Mouse (Mus musculus) heart, postnatal 25 days (tissue): Measurements from ENCODE around the gene Trip4. TPM values are rescaled to one million over a fixed set of nuclear protein-coding genes. Genes with fewer than 3 reads are reported as not detected.
A peak's percentile ranks its signal among the peaks of the same experiment; 100 is the strongest.

Experiments
- DNase-seq: peaks from one replicate; pipeline ENCODE4 v3.0.0; 2022; ENCODE audit warnings: low spot score
- intact Hi-C: fragments of 180-260 bp; cut with DNase I; formaldehyde crosslinking; loops from one replicate; pipeline ENCODE4 v1.15.1; 2025
- total RNA-seq, 2 experiments: library from RNA; stranded (reverse); gene quantifications; 2 replicates each; pipeline ENCODE4 v1.2.3; 2021

Gene Trip4
- total RNA-seq, 2 experiments from 2014 or later, result 15.9 to 18.3 TPM

- intact Hi-C loops, result no loop called here
- DNase-seq, result no peak
These were observed 68.8 kb downstream of the Trip4 start for GRCm38 (mm10) chr9:65839841-65840240.

GRCm38 (mm10) chr9:65836916-65837315, 71.7 kb downstream of the Trip4 start:
- DNase-seq, result no peak
- intact Hi-C loops, result no loop called here

GRCm38 (mm10) chr9:65834628-65835354, 73.8 kb downstream of the Trip4 start:
- intact Hi-C loops, result no loop called here
- no peak for DNase-seq

- no peak for DNase-seq
- intact Hi-C loops, result no loop called here
These were observed 75.0 kb downstream of the Trip4 start for GRCm38 (mm10) chr9:65833640-65834039.

GRCm38 (mm10) chr9:65833230-65833629, 75.4 kb downstream of the Trip4 start:
- intact Hi-C loops, result no loop called here
- DNase-seq, result no peak

GRCm38 (mm10) chr9:65832041-65832440, 76.6 kb downstream of the Trip4 start:
- intact Hi-C loops, result no loop called here
- no peak for DNase-seq

- intact Hi-C loops, result loop anchor here (2.0 kb wide), 1 partner anchor 136 kb away; no protein-coding TSS in a partner anchor
These were observed 77.4 kb downstream of the Trip4 start for GRCm38 (mm10) chr9:65831164-65831563.

GRCm38 (mm10) chr9:65830255-65830654, 78.3 kb downstream of the Trip4 start:
- intact Hi-C loops, result loop anchor here (2.0 kb wide), 1 partner anchor 135 kb away; no protein-coding TSS in a partner anchor
- no peak for DNase-seq

More at GRCm38 (mm10) chr9:65831164-65831563, 77.4 kb downstream of the Trip4 start:
- DNase-seq, result no peak

GRCm38 (mm10) chr9:65829410-65829809, 79.2 kb downstream of the Trip4 start:
- intact Hi-C loops, result loop anchor here (1.0 to 5.0 kb wide), 3 partner anchors 37 to 163 kb away; no protein-coding TSS in a partner anchor
- DNase-seq, result no peak

GRCm38 (mm10) chr9:65828511-65828910, 80.1 kb downstream of the Trip4 start:
- DNase-seq, result no peak

GRCm38 (mm10) chr9:65828016-65828403, 80.6 kb downstream of the Trip4 start:
- intact Hi-C loops, result loop anchor here (2.0 to 5.0 kb wide), 2 partner anchors 36 to 73 kb away; no protein-coding TSS in a partner anchor
- no peak for DNase-seq

More at GRCm38 (mm10) chr9:65828511-65828910, 80.1 kb downstream of the Trip4 start:
- intact Hi-C loops, result loop anchor here (2.0 to 5.0 kb wide), 2 partner anchors 36 to 74 kb away; no protein-coding TSS in a partner anchor

- DNase-seq, result peak; percentile 85
- intact Hi-C loops, result loop anchor here (2.0 to 5.0 kb wide), 2 partner anchors 35 to 73 kb away; no protein-coding TSS in a partner anchor
These were observed 81.1 kb downstream of the Trip4 start, which contains the start of gene Zfp609 for GRCm38 (mm10) chr9:65827344-65828015. Gene Zfp609 (minus strand): TSS chr9:65827564.

GRCm38 (mm10) chr9:65826588-65827343, 81.8 kb downstream of the Trip4 start:
- DNase-seq, result peak; percentile 12
- intact Hi-C loops, result loop anchor here (5.0 kb wide), 1 partner anchor 34 kb away; no protein-coding TSS in a partner anchor

GRCm38 (mm10) chr9:65826226-65826587, 82.4 kb downstream of the Trip4 start:
- DNase-seq, result no peak
- intact Hi-C loops, result loop anchor here (5.0 kb wide), 1 partner anchor 34 kb away; no protein-coding TSS in a partner anchor

GRCm38 (mm10) chr9:65823716-65824462, 84.7 kb downstream of the Trip4 start:
- no peak for DNase-seq
- intact Hi-C loops, result loop anchor here (2.0 kb wide), 1 partner anchor 13 kb away; no protein-coding TSS in a partner anchor

GRCm38 (mm10) chr9:65822011-65822410, 86.6 kb downstream of the Trip4 start:
- intact Hi-C loops, result no loop called here
- DNase-seq, result no peak

- intact Hi-C loops, result no loop called here
- DNase-seq, result no peak
These were observed 88.3 kb downstream of the Trip4 start for GRCm38 (mm10) chr9:65820301-65820700.

GRCm38 (mm10) chr9:65818402-65818801, 90.2 kb downstream of the Trip4 start:
- intact Hi-C loops, result no loop called here
- no peak for DNase-seq

GRCm38 (mm10) chr9:65812841-65813240, 95.8 kb downstream of the Trip4 start:
- DNase-seq, result no peak
- intact Hi-C loops, result no loop called here
